Mouse (Mus musculus): Measurements from ENCODE around the gene Ech1. TPM values are rescaled to one million over a fixed set of nuclear protein-coding genes. Genes with fewer than 3 reads are reported as not detected.

Gene Ech1
- total RNA-seq, 2 experiments from 2014 or later, result 60.8 to 61.8 TPM

DNA sequence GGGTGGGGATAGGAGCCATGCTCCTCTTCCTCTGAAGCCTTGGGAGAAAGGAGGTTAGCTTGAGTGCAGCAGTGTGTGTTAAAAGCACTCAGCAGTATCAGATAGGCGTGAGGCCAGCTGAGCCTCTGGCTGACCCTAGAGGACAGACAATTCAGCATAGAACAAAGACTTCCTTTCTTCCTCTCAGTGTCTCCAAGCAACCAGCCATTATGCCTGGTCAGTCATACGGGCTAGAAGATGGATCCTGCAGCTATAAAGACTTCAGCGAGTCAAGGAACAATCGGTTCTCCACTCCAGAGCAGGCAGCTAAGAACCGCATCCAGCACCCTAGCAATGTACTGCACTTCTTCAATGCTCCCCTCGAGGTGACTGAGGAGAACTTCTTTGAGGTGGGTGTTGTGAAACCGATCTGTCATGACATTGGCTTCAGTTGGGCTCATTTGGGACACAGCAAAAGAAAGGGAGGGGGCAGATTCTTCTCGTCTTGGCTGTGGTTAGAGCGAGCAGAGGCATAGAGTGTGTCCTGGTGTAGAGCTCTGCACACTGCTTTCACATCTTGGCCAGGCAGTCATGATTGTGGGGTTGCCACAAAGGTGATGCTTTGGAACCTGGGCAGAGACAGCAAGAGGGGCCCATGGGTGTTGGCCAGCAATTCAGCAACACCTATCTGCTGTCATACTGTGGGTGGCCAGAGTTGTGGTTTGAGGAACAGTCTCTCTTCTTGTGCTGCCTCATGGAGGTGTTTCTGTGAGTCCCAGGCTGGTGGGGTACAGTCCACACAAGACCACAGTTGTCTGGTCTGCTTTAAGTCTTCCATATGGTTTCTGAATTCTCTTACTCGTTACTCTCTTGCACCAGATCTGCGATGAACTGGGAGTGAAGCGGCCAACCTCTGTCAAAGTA lies 4.4 kb upstream of the Ech1 start:
- DNase-seq, result peak in 1 of 2 experiments; percentile 11

DNA sequence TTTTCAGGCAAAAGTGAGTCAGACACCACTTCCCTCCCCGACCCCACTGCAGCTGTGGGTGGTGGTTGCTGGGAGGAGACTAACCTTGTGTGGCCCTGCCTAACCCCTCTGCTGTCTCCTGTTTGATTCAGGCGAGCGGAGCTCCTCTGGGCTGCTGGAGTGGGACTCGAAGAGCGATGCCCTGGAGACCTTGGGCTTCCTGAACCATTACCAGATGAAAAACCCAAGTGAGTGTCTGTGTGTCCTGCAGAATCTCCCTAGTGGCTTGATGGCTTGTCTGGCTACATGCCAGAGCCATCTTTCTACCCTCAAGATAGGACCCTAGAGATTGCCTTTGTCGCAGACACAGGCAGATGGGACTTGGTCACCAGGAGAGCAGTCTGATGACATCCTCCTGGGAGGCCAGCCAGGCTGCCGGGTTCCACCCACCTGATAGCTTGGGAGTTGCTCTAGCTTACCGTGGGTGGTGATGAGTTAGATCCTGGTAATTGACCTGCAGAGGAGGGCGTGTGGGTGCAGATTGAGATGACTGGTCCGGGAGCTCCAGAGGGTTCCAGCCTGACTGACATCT lies 3.7 kb upstream of the Ech1 start:
- peak; percentile 71 to 80 for DNase-seq

DNA sequence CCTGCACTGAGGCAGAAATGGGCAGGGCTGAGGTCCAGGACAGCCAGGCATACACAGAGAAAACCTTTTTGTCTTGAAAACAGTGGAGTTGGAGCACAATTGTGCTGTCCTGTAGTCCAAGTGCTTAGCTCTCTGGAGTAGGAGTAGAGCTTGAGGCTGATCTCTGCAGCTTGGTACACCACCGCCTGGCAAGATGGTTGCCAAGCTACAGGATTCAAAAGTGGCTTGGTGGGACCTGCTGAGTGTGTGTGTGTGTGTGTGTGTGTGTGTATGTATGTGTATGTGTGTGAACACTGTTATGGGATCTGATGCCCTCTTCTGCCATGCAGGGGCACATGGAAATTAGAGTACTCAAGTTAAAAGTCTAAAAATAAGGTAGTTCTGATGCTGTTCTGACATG lies 2.5 kb upstream of the Ech1 start:
- DNase-seq, result no peak

DNA sequence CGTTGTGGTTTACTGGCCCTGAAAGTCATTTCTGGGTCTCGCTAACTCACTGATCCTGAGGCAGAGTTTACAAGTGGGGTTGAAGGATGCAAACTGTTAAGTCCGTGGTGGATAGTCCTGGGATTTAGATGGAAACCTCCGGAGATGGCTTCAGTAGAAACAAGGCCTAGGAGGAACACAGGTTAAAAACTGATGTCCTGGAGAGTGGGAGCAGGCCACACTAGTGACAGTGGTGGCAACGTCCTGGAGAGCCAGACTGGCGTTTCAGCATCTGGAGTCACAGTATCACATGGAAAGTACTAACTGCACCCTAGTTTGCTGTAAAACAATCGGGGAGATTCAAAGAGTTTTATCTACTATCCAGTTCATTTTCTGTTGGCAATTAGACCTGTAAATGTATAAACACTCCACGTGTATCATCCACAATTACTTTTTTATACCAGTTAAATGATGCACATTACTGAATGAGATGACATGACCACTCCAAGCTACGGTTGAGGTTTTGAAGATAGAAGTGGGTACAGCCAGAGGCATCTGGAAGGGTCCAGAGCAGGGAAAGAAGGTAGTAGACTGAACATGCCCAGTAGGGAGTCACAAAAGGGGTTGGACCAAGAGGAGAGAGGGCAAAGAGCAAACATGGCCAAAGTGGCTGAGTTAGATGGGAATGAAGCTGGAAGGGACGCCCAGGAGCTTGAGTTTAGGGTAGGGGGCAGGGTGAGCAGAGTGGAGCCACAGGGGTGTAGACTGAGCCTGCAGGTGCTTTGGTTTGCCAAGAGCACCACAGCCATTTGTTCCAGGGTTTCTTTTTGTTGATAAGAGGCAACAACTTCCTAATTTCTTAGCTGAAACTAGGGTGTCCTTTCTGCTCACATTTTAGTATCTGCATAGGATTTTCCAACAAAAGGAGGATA lies 1.8 kb upstream of the Ech1 start:
- DNase-seq, result no peak

DNA sequence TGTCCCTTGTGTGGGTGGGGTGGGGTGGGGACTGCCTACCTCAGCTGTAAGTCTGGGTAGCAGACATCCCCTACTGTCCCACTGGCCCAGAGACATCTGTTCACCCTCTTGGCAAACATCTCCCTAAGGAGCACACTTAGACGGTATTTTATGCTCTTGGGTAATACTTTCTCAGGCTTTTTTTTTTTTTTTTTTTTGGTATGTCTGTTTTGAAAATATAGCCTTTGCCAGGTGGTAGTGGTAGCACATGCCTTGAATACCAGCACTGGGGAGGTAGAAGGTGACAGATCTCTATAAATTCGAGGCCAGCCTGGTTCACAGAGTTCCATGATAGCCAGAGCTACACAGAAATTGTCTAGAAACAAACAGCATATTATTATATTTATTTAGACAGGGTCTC lies 1.1 kb upstream of the Ech1 start:
- DNase-seq, result no peak

DNA sequence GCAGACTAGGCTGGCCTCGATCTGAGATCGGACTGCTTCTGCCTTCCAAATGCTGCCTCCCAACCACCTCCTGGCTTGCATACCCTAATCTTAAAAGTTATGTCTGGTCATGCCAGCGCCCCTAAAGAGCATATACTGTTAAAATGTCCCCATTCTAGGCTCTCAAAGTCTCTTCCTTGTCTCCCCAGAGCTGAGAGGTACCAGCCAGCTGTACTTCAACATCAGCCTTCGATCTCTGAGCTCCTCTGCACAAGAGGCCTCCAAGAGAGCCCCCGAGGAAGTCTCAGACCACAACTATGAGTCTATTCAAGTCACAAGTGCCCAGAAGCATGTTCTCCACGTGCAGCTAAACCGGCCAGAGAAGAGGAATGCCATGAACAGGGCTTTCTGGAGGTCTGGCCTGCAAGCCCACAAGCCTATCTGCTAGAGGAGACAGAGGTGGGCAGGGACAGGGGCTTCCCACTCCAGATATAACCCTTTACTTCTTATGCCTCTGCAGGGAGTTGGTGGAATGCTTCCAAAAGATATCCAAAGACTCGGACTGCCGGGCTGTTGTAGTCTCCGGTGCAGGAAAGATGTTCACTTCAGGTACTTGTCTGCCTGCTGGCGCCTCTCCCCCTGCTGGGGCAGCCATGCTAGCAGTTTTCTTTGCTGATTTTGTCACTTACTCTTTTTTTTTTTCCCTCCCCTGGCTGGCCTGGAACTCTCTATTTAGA lies 827 bp downstream of the Ech1 start:
- peak in 1 of 2 experiments; percentile 12 for DNase-seq

DNA sequence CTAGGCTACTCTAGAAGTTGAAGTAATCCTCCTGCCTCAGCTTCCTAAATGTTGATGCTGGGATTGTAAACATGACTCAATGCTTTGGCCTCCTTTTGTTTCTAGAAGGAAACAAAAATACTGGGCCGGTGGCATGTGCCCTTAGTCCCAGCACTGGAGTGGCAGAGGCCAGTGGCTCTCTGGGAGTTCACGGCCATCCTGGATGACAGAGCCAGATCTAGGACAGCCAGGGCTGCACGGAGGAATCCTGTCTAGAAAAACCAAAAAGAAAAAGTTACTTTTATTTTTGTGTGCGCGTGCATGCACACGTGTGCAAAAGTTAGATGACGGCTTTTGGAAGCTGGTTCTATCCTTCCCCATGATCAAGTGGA lies 1.4 kb downstream of the Ech1 start:
- DNase-seq, result no peak

DNA sequence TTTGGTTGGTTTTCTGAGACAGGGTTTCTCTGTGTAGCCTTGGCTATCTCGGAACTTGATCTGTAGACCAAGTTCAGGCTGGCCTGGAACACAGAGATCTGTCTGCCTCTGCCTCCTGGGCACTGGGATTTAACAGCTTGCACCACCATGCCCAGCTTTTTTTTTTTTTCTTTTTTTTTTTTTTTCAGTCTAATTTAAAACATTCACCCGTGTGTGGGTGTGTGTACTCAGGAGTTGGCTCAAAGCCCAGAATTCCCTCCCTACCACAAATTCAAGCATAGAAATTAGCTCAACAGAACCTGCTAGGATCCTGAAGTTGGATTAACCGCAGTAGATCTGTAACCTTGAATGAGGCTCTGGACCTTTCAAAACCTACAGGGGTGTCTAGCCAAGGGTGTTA lies 2.3 kb downstream of the Ech1 start:
- DNase-seq, result peak; percentile 27 to 59

DNA sequence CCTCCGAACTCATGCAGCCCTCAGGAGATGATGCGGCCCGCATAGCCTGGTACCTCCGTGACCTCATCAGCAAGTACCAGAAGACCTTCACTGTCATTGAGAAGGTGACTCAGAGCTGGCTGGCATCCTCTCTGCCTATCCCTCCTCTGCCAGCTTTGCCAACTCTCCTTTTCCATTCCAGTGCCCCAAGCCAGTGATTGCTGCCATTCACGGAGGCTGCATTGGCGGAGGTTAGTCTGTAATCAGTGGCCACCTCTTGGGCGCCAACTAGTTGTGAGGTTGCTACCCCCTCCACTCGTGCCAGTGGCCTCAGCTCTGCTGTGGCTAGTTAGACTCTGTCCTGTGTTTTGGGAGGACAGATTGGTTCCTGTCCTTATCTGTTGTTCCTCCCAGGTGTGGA lies 4.8 kb downstream of the Ech1 start:
- no peak for DNase-seq

DNA sequence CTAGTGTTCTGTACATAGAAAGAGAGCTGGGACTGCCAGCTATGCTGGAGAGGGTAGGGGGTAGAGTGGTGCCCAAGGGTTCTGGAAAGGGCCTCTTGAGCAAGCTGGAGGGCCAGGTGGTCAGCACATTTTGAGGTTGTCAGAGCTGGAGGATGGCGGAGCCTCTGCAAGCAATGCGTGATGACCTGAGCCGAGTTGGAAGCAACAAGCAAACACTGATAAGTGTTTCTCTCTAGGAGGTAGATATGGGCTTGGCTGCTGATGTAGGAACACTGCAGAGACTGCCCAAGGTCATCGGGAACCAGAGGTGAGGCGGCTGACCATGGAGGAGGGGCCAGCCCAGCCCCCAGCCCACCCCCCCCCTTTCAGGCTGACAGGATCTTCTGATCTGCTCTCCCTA lies 6.0 kb downstream of the Ech1 start:
- no peak for DNase-seq

DNA sequence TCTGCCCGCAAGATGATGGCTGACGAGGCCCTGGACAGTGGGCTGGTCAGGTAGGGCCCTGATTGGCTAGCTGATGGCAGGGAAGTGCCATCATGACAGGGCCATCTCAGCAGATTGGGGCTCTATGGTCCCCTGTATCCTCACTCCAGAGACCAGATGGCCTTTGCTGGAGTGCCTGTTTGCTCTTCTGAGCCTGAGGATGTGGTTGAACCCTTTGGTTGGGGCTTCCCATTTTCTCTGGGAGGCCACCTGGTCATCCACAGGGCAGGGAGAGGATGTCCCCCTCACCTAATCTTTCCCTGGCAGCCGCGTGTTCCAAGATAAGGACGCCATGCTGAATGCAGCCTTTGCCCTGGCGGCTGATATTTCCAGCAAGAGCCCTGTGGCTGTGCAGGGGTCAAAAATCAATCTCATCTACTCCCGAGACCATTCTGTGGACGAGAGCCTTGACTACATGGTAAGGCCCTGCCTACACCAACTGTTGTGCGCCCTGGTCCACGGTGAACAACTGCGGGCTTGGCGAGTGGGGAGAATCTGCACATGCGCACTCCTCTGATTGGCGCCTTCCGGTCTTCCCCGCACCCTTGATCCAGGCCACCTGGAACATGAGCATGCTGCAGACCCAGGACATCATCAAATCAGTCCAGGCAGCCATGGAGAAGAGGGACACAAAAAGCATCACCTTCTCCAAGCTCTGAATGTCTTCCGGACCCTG lies 6.6 kb downstream of the Ech1 start:
- no peak for DNase-seq

DNA sequence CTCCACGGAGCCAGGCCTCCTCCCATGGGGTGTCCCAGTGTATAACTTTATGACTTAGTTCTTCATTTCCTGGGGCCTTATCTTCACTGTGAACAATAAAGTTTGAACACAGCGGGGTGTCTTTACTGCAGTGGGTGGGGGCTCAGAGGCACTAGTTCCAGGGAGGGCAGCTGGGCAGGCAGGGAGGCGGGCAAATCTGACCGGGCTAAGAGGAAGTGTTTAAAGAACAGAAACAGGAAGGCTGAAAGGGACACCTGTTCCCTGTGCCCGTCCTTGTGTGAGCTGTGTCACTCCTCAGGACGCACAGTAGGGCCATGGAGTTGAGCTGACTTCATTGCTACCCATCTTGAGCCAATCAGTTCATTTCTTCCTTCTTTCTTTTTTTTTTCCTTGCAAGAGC lies 7.1 kb downstream of the Ech1 start:
- DNase-seq, result no peak

DNA sequence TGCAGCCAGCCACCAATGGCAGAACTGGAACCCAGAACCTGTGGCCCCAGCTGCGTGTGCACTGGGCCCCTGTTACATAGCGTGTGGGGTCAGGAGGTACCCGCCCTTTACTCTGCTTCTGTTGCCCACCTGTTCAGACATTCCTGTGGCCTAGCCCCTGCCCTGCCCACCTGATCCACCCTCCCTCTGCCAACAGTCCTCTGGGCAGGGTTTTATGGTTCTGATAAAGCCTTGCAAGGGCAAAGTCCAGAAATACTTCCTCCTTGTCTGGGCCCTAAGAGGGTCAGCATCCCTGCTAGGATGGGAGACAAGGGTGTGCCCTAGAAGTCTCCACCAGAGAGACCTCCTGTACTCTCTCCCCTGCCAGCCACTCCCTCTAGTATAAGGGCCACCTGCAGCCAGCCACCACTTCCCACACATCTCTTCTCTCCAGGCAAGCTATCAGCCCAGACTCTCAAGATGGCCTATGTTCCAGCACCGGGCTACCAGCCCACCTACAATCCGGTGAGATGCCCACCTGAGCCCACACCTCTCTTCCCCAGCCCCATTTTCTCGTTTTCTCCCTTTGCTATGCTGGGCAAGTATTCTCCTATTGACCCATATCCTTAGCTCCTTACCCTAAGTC lies 8.8 kb downstream of the Ech1 start, which contains the start of gene Lgals4:
Lgals4 (plus strand) TSS at position 132 of the 625 bp plus-strand sequence.
- DNase-seq, result no peak

DNA sequence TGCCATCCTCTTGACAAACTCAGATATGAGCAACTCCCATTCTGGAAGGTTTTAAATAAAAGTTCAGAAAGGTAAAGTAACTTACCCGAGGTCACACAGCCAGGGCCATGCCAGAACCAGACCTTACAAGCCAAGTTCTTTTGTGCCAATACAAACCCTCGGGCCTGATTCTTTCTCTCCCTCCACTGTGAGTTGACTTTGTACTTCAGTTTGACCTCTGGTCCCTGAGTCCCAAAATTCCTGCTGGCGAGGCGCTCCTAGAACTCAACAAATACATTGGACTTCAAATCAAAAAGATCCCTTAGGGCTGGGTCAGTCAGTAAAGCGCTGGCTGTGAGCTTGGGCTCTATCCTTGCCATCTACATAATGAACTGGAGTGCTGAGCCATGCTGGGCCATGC lies 11.9 kb downstream of the Ech1 start:
- DNase-seq, result no peak

DNA sequence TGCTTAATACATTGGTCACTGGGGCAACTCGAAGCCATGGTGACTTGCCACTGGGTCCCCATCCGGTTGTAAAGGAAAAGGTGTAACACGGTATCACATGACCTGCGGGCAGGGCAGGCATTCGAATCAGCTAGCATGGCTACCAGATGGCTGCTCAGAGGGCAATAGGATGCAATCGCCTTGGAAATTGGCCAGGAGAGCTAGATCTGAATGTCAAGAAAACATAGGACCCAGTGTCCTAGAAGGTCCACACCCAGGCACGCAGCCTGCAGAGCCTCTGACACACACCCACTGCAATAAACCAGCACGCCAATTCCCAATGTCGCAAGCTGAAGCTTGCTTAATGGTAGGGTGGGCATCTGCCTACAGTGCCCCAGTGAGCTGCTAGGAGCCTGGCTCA lies 13.3 kb downstream of the Ech1 start:
- no peak for DNase-seq

DNA sequence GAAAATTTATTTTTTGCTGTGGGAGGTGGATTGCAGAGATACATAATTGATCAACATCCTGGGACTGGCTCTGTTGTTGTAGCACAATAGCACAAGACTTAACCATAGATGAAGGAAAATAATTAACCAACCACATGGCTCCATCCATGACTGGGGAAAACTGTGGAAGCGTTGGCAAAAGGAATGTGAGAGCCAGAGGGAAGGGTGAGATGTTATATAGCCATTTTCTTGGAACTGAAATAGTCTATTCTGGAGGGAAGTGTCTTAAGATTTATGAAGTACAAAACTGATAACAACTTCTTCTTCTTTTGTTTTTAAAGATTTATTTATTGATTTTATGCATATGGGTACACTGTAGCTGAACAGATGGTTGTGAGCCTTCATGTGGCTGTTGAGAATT lies 22.3 kb downstream of the Ech1 start:
- DNase-seq, result no peak

DNA sequence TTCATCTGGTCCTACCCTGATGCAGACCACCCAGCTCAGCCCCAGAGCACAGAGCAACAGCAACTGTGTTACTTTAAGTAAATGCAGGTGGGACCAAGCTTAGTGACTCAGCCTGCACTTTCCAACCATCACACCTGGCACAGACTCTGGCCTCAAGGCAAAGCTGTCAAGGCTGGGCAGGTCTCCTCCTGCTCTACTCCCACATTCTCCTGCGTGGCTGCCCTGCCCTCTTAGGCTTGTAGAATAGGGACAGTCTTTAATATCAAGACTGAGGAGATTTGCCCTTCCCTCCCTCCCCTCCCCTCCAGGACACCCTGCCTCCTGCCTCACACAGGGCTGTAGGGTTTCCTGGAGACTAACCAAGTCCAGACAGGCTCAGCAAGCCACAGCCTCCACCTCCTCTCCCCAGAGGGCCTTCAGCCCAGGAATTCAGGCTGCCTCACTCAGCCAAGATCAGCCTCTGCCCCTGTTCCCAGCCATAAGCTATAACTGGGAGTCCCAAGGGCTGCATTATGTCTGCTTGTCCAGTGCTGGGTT lies 24.8 kb downstream of the Ech1 start:
- DNase-seq, result no peak

DNA sequence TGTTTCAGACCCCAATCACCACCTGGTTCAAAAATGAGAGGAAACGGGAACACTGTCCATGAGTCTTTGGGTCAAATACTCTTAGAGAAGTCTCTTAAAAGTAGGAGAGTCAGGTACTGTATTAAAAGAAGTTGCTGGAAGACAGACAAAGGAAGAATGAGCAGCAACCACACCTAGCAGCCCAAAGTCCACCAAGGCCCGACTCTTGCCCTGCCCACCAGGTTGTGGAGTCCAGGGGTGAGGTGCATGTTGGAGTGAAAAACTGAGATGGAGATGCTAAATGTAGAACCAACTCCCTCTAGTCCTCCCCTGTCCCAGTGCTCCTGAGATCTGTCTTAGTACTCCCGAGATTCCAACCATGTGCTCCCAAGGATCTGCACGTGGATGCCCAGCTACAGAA lies 25.6 kb downstream of the Ech1 start:
- DNase-seq, result no peak

DNA sequence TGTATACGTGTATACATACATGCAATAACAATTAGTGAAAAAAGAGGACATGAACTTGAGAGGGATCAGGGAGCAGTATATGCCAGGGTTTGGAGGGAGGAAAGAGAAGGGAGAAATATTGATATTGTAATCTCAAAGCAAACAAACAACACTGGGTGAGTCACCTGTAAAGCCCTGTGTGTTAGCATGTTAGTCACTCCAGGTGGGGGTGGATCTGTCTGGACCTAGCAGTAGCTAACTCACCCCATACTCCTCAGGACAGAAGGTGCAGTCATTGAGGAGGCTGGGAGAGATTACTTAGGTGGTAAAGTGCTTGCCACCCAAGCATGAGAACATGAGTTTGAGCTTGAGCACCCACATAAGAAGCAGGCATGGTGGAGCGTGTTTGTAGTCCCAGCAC lies 34.9 kb downstream of the Ech1 start:
- no peak for DNase-seq

DNA sequence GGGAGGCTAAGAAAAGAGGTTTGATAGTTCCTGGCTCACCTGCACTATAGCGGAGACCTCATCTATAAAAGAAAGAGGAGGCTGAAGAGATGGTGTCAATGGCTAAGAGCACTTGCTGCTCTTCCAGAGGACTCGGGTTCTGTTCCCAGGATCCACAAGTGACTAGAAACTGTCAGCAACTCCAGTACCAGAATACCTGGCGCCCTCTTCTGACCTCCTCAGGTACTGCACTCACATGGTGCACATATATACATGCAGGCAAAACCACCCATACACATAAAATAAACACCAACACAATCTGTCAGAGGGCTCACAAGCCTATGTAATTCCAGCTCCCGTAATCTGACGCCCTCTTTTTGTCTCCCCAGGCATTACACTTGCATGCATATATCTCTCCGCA lies 35.9 kb downstream of the Ech1 start:
- DNase-seq, result no peak

Measured in layer of hippocampus, postnatal 36 days (tissue).